Mouse (Mus musculus): Measurements from ENCODE around the gene Ddx39b. TPM values are rescaled to one million over a fixed set of nuclear protein-coding genes. Genes with fewer than 3 reads are reported as not detected.

Gene Ddx39b
- polyA plus RNA-seq, 1 experiment from 2014 or later = 340 TPM

DNA sequence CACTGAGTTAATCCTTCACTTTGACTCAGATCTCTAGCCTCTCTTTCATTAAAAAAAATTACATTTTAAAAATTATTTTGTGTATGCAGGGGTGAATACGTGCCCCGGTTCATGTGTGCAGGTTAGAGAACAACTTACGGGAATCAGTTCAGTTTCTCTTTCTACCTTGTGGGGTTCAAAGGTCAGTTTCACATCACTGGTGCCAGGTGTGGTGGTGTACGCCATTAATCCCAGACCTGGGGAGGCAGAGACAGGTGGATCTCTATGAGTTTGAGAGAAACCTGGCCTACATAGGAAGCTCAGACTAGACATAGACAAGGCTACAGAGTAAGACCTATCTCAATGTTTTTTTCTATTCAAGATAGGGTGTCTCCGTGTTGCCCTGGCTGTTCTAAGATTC is 28.5 kb upstream of the Ddx39b start:
- Histone ChIP-seq H3K9ac (ENCODE audit: low read length) (no peak overlapping the region), H3K4me3 (replicated peaks; ENCODE audit: low read length) (no peak overlapping the region), H3K4me2 (ENCODE audit: low read depth, low read length) (no peak overlapping the region), H3K36me3 (ENCODE audit: control insufficient read depth, insufficient read depth, low read length) (no peaks in the 10 kb centered on the region), H3K4me1 (ENCODE audit: control insufficient read depth, insufficient read depth, low read length) (no peaks in the 10 kb centered on the region), H3K9me3 (replicated peaks; ENCODE audit: control insufficient read depth, low read length) (no peaks in the 10 kb centered on the region), H3K27ac (ENCODE audit: low read length) (no peak overlapping the region), H3K27me3 (ENCODE audit: control insufficient read depth, insufficient read depth, low read length) (no peaks in the 10 kb centered on the region)
- ATAC-seq (ENCODE audit: insufficient read depth, low FRiP score) = no peak
- 87% methylated on average over 5 of the region's 5 CpGs for WGBS

DNA sequence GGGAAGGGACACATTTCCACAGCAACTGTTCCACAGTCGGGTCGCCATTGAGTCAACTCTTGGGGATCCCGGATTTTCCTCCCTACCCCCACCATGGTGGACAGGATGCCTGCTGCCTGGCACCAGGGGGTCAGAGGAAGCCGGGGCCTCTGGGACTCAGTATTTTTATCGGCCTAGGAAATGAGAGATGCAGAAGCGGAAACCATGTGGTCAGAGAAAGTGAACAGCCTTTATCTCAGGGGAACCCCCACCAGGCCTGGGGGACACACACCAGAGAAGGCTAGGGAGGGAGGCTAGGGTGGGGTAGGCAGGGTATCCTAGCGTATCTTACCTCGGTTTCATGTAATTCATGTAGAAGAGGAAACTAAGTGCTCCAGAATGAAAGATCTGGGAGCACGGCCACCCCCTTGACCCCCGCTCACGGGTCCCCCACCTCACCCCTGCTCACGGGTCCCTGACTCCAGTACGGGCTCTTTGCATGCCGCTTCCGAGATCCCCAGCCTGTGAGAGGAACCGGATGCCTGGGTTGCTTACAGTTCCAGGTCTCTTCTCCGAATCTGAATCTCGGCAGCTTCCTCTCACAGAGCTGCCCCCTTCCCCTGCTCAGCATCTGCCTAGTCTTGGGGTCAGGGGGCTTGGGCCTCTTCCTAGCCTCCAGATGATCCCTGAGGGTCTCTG is 22.9 kb upstream of the Ddx39b start:
- H3K4me3 ChIP-seq (replicated peaks; ENCODE audit: low read length) = no peak overlapping the region
- ATAC-seq (ENCODE audit: insufficient read depth, low FRiP score) = no peak
- H3K9ac ChIP-seq (ENCODE audit: low read length) = no peak overlapping the region; the same call in 1 of the 2 replicates
- H3K9me3 ChIP-seq (replicated peaks; ENCODE audit: control insufficient read depth, low read length) = no peaks in the 10 kb centered on the region
- no peaks in the 10 kb centered on the region for H3K27me3 ChIP-seq (ENCODE audit: control insufficient read depth, insufficient read depth, low read length)
- H3K4me1 ChIP-seq (ENCODE audit: control insufficient read depth, insufficient read depth, low read length) = peaks cover 9% of the 10 kb centered on the region
- H3K36me3 ChIP-seq (ENCODE audit: control insufficient read depth, insufficient read depth, low read length) = no peaks in the 10 kb centered on the region
- WGBS = 71% methylated on average over 18 of the region's 18 CpGs
- peak overlapping the region; percentile 28; the same call in 1 of the 2 replicates for H3K27ac ChIP-seq (ENCODE audit: low read length)
- no peak overlapping the region for H3K4me2 ChIP-seq (ENCODE audit: low read depth, low read length)

DNA sequence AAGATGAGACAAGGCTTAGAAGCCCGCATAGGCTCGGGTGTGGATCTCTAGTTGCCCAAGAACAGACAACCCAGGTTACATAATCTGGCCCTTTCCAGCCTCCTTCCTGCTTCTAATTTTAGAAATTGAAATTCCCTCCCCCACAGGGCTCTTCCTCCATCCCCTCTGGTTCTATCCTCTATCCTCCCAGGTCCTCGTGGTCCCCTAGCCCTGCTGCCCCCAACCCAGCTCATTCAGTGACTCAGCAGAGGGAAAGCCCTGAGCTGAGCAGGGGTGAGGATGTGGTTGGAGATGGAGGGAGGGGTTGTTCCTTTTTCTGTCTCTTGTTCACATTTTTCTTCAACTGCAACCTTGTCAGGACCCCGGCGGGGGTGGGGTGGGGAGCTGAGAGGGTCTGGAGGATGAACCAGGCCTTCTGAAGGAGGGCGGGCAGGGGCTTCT is 21.9 kb upstream of the Ddx39b start:
- H3K9ac ChIP-seq (ENCODE audit: low read length) = no peak overlapping the region; the same call in 1 of the 2 replicates
- no peak overlapping the region for H3K4me3 ChIP-seq (replicated peaks; ENCODE audit: low read length)
- no peak overlapping the region for H3K27ac ChIP-seq (ENCODE audit: low read length)
- H3K4me2 ChIP-seq (ENCODE audit: low read depth, low read length) = no peak overlapping the region
- peaks cover 9% of the 10 kb centered on the region for H3K4me1 ChIP-seq (ENCODE audit: control insufficient read depth, insufficient read depth, low read length)
- WGBS = 62% methylated on average over 6 of the region's 6 CpGs
- H3K27me3 ChIP-seq (ENCODE audit: control insufficient read depth, insufficient read depth, low read length) = no peaks in the 10 kb centered on the region
- no peak for ATAC-seq (ENCODE audit: insufficient read depth, low FRiP score)
- H3K9me3 ChIP-seq (replicated peaks; ENCODE audit: control insufficient read depth, low read length) = no peaks in the 10 kb centered on the region
- no peaks in the 10 kb centered on the region for H3K36me3 ChIP-seq (ENCODE audit: control insufficient read depth, insufficient read depth, low read length)

DNA sequence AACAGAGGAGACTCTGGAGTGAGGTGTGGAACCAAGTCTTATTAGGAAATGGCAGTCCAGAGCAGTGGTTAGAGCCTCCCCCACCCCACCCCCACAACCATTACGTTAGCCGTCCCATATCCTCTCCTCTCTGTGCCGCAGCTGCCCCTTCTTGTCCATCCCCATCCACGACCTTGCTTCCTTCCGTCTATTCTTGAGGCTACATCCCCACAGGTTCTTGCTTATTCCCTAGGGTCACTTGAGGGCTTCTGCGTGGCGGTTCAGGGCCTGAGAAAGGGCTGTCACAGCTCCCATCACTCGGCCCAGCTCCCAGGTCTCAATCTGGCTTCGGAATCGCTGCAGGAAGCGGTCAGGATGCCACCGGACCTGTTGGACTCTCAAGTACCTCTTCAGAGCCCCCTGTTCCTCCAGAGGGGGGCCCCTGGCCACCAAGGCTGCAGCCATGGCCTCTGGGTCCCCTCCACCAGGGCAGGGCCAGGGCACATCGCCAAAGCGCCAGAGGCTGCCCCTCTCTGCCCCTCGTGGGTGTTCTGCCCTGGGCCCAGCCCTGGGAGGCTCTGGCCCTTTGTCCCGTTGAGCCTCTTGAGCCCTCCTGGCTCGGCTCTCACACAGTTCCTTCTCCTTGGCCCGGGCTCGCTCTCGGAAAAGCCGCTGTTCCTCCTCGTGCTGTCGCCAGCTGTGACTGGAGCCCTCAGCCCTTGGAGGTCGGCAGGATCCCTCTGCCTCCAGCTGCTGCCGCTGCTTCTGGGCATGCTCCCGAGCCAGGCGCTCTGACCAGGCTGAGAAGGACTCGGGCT is 21.2 kb upstream of the Ddx39b start, which contains the start of gene Gm16181:
Gene Gm16181, plus strand, starts transcription at position 679 of the 797 bp plus-strand sequence.
- H3K4me3 ChIP-seq (replicated peaks; ENCODE audit: low read length) = no peak within 1 kb of the TSS
- 59% methylated on average over 28 of the region's 28 CpGs for WGBS
- 0 out of 2 replicates have a peak within 1 kb of the TSS, but pooled peaks have one; percentile 12 for H3K4me2 ChIP-seq (ENCODE audit: low read depth, low read length)
- peaks cover 9% of the 10 kb centered on the region for H3K4me1 ChIP-seq (ENCODE audit: control insufficient read depth, insufficient read depth, low read length)
- no peaks in the 10 kb centered on the region for H3K9me3 ChIP-seq (replicated peaks; ENCODE audit: control insufficient read depth, low read length)
- no peaks in the 10 kb centered on the region for H3K36me3 ChIP-seq (ENCODE audit: control insufficient read depth, insufficient read depth, low read length)
- H3K27me3 ChIP-seq (ENCODE audit: control insufficient read depth, insufficient read depth, low read length) = no peaks in the 10 kb centered on the region
- peak within 1 kb of the TSS; percentile 61 for H3K9ac ChIP-seq (ENCODE audit: low read length)
- peak within 1 kb of the TSS; percentile 86 for H3K27ac ChIP-seq (ENCODE audit: low read length)
- ATAC-seq (ENCODE audit: insufficient read depth, low FRiP score) = peak; percentile 25; the same call in 1 of the 2 replicates

DNA sequence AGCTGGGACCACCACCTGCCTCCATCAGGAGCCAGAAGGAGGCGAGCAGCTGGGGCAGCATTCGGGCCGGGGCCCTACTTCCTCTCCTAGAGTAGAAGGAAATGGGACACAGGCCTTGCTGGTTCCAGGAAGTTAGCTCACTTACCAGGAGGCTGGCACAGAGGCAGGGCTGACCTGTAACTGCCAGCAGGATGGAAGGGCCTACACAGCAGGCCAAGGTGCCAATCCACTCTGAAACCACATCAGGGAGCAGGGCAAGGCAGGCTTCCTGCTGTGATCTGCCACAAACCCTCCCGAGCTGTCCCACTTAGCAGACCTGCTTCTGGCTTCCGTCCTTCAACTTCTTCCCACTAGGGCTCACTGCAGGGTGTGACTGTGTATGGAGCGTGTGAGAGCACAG is 19.2 kb upstream of the Ddx39b start:
- H3K4me2 ChIP-seq (ENCODE audit: low read depth, low read length) = no peak overlapping the region
- no peak overlapping the region for H3K4me3 ChIP-seq (replicated peaks; ENCODE audit: low read length)
- peaks cover 14% of the 10 kb centered on the region for H3K4me1 ChIP-seq (ENCODE audit: control insufficient read depth, insufficient read depth, low read length)
- no peaks in the 10 kb centered on the region for H3K36me3 ChIP-seq (ENCODE audit: control insufficient read depth, insufficient read depth, low read length)
- no peaks in the 10 kb centered on the region for H3K9me3 ChIP-seq (replicated peaks; ENCODE audit: control insufficient read depth, low read length)
- no peaks in the 10 kb centered on the region for H3K27me3 ChIP-seq (ENCODE audit: control insufficient read depth, insufficient read depth, low read length)
- WGBS = 66% methylated on average over 6 of the region's 6 CpGs
- ATAC-seq (ENCODE audit: insufficient read depth, low FRiP score) = no peak
- 0 out of 2 replicates have a peak overlapping the region, but pooled peaks have one; percentile 43 for H3K27ac ChIP-seq (ENCODE audit: low read length)
- H3K9ac ChIP-seq (ENCODE audit: low read length) = no peak overlapping the region

DNA sequence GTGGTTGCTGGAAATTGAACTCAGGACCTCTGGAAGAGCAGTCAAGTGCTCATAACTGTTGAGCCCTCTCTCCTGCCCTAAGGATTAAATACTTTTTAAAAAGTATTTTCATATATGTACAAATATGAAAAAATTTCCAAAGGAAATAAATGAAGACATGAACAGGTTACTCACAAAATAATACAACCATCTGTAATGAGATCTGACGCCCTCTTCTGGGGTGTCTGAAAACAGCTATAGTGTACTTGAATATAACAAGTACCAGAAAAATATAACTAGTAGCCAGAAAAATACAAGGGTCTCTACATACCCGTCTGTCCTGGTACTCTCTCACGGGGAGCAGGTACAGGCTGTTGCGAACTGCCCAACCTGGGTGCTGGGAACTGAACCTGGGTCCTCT is 16.9 kb upstream of the Ddx39b start:
- no peaks in the 10 kb centered on the region for H3K27me3 ChIP-seq (ENCODE audit: control insufficient read depth, insufficient read depth, low read length)
- no peak overlapping the region for H3K27ac ChIP-seq (ENCODE audit: low read length)
- no peak overlapping the region for H3K4me2 ChIP-seq (ENCODE audit: low read depth, low read length)
- 94% methylated on average over 4 of the region's 4 CpGs for WGBS
- no peaks in the 10 kb centered on the region for H3K9me3 ChIP-seq (replicated peaks; ENCODE audit: control insufficient read depth, low read length)
- H3K4me3 ChIP-seq (replicated peaks; ENCODE audit: low read length) = no peak overlapping the region
- peaks cover 19% of the 10 kb centered on the region for H3K4me1 ChIP-seq (ENCODE audit: control insufficient read depth, insufficient read depth, low read length)
- peaks cover 8% of the 10 kb centered on the region; the same call in 1 of the 2 replicates for H3K36me3 ChIP-seq (ENCODE audit: control insufficient read depth, insufficient read depth, low read length)
- ATAC-seq (ENCODE audit: insufficient read depth, low FRiP score) = no peak
- no peak overlapping the region for H3K9ac ChIP-seq (ENCODE audit: low read length)

DNA sequence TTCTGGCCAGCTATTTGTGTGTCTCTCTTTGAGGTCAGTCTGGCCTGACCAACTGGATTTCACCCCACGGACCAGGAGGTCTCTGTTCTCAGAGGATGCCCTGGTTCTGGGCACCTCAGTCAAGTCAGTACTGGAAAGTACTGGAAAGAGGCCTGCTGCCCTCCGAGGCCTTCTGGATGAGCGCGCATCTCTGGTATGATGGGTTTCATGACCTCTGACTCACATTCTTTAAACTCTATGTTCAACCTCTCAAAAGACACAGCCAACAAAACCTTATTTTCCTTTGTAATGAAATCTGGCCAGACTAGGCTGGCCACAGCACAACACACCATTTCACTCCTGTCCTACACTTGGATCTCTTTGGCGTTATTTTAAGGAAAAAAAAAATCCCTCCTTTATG is 16.1 kb upstream of the Ddx39b start:
- WGBS = 94% methylated on average over 5 of the region's 5 CpGs
- Histone ChIP-seq H3K4me2 (ENCODE audit: low read depth, low read length) (no peak overlapping the region), H3K9ac (ENCODE audit: low read length) (no peak overlapping the region), H3K27ac (ENCODE audit: low read length) (no peak overlapping the region), H3K27me3 (ENCODE audit: control insufficient read depth, insufficient read depth, low read length) (no peaks in the 10 kb centered on the region), H3K4me1 (ENCODE audit: control insufficient read depth, insufficient read depth, low read length) (peaks cover 18% of the 10 kb centered on the region), H3K36me3 (ENCODE audit: control insufficient read depth, insufficient read depth, low read length) (peaks cover 8% of the 10 kb centered on the region; the same call in 1 of the 2 replicates), H3K9me3 (replicated peaks; ENCODE audit: control insufficient read depth, low read length) (no peaks in the 10 kb centered on the region), H3K4me3 (replicated peaks; ENCODE audit: low read length) (no peak overlapping the region)
- no peak for ATAC-seq (ENCODE audit: insufficient read depth, low FRiP score)

DNA sequence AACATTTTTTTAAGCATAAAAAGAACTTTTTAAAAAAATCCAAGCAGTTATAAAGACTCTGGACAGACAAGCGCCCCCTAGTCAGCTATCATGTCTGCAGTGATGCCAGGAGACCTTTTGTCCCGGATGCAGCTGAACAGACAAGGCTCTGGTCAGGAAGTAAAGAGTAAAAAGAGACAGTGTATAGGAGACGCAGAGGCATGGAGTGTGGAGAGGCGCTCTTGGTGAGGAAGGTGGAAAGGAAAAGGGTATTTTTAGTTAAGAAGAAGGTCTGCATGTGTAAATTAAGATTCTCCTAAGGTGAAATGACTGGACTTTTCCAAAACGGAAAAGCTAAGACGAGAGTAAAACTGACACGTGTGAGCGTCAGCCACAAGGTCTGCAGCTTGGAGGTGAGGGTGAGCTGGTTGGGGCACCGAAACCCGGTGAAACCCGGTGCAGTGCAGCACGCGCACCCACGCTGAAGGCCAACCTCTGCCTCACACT is 14.9 kb upstream of the Ddx39b start:
- Histone ChIP-seq H3K4me2 (ENCODE audit: low read depth, low read length) (no peak overlapping the region), H3K27ac (ENCODE audit: low read length) (peak overlapping the region; percentile 33; the same call in 1 of the 2 replicates), H3K4me1 (ENCODE audit: control insufficient read depth, insufficient read depth, low read length) (peaks cover 13% of the 10 kb centered on the region), H3K4me3 (replicated peaks; ENCODE audit: low read length) (no peak overlapping the region), H3K9me3 (replicated peaks; ENCODE audit: control insufficient read depth, low read length) (no peaks in the 10 kb centered on the region), H3K9ac (ENCODE audit: low read length) (no peak overlapping the region), H3K36me3 (ENCODE audit: control insufficient read depth, insufficient read depth, low read length) (peaks cover 8% of the 10 kb centered on the region; the same call in 1 of the 2 replicates), H3K27me3 (ENCODE audit: control insufficient read depth, insufficient read depth, low read length) (no peaks in the 10 kb centered on the region)
- 82% methylated on average over 14 of the region's 14 CpGs for WGBS
- ATAC-seq (ENCODE audit: insufficient read depth, low FRiP score) = no peak

DNA sequence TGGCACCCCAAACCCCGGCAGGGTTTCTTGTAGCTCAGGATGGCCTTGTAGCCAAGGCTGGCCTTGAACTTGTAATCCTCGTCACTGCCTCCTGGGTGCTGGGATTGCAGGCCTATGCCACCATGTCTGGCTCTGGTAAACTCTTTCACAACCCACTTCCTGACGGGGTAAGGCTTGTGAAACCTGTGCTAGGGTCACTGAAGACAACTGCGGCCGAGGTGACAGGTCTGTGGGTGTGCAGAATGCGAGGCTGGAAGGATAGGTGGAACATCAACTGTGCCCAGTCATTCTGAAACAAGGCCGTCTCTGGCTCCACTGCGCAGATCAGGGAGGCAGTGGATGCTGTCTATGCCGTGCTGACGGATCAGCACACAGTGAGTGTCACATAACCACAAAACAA is 10.5 kb upstream of the Ddx39b start:
- H3K36me3 ChIP-seq (ENCODE audit: control insufficient read depth, insufficient read depth, low read length) = peaks cover 8% of the 10 kb centered on the region; the same call in 1 of the 2 replicates
- no peak overlapping the region for H3K9ac ChIP-seq (ENCODE audit: low read length)
- WGBS = 94% methylated on average over 10 of the region's 10 CpGs
- no peaks in the 10 kb centered on the region for H3K9me3 ChIP-seq (replicated peaks; ENCODE audit: control insufficient read depth, low read length)
- H3K27ac ChIP-seq (ENCODE audit: low read length) = no peak overlapping the region
- no peak overlapping the region for H3K4me3 ChIP-seq (replicated peaks; ENCODE audit: low read length)
- no peak for ATAC-seq (ENCODE audit: insufficient read depth, low FRiP score)
- H3K4me2 ChIP-seq (ENCODE audit: low read depth, low read length) = no peak overlapping the region
- H3K27me3 ChIP-seq (ENCODE audit: control insufficient read depth, insufficient read depth, low read length) = no peaks in the 10 kb centered on the region
- peaks cover 39% of the 10 kb centered on the region for H3K4me1 ChIP-seq (ENCODE audit: control insufficient read depth, insufficient read depth, low read length)

Measured in stomach, embryonic 16.5 days (tissue).